Mouse (Mus musculus): ENCODE data around the gene Lypd3.

- no peak for TF ChIP-seq ZNF384 (IDR thresholded peaks at IDR 0.05; ENCODE audit: low read depth, low read length)
- TF ChIP-seq MAFK (IDR thresholded peaks at IDR 0.05; ENCODE audit: insufficient read depth, low read depth, low read length) = no peak
- no peak for TF ChIP-seq ZC3H11A (IDR thresholded peaks at IDR 0.05; ENCODE audit: borderline replicate concordance, low read depth, low read length)
- no peak for TF ChIP-seq CHD2 (IDR thresholded peaks at IDR 0.05; ENCODE audit: low read depth, low read length)
Measured at GRCm38 (mm10) chr7:24642491-24642890, 6.1 kb downstream of the Lypd3 start.

Data from ES-E14 (cell line).